Mouse (Mus musculus): ENCODE results near the gene Mmp7.

The Mmp7 gene

DNA sequence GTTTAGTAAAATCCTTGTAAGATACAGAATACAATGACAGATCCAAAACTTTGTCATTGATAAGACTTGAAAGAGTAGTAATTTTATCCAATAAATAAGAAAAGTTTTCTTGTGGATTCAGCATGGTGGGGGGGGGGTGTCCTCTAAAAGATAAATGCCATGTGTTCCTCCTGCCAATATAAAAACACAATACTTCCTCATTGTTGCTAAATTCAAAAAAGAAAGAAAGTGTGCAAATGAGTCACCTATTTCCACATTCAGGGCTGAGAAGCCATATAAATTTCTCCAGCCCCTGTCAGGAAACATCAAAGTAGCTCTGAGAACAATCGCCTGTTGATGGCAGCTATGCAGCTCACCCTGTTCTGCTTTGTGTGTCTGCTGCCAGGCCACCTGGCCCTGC is at the start of gene Mmp7:
Gene Mmp7, plus strand, starts transcription at position 301 of the 400 bp plus-strand sequence.
- POLR2A ChIA-PET = interaction anchor here in 1 of 4 experiments (0.9 kb wide), 1 partner anchor 312 kb away, joined by 3 read pairs; the partner anchor contains the start of gene Yap1
- CTCF ChIA-PET = no interaction called here

DNA sequence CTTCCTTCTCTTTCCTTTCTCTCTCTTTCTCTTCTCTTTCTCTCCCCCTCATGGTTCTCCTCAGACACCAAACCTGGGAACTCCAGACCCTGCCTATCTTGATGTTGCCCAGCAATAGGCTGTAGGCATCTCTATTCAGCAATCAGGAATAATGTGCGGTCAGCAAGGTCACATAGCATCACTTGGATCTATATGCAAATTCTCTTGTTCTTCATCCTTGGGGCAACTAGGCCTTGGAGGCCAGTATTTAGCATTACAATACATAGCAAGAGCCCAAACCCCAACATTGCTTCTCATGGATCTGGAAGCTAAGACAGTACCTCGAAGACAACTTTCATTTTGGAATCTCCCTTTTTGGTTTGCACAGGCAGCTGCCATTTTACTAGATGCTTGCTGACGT is 44.0 kb upstream of the Mmp7 start:
- CTCF ChIA-PET = no interaction called here
- POLR2A ChIA-PET = interaction anchor here in 1 of 4 experiments (0.5 kb wide), 1 partner anchor 1378 kb away, joined by 3 read pairs; no protein-coding TSS in a partner anchor

DNA sequence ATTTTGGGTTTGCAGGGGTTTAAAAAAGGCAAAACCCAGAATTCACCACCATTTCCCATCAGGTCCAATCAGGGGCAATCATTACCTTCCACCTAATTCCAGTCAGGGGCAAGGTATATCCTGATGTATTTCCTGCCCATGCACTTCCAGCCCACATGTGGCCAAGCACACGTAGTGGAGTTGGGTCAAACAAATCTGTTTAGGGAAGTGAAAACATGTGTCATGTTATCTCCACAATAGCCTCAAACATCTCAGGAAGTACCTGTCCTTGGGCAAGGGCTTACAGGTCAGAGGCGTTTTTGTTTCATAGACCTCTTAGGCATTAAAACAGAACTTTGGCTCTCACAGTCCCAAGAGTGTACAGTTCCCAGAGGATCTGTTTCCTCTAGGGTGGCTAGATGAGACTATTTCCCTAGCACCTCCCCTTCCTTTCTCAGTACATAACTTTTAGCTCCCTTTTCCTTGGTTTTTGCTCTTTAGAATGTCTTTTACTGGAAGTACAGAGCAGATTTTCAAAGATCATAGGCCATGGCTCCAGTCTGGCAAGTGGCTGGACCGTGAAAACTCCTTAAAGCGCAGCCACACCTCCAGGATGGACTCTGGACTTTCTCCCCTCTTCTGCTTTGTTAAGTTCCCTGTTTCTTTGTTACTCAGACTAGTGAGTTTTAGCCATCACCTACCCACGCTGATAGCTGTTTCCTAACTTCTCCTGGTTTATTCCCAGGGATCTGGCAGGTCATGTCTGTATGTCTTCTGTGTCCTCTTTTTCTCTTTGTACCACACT is 41.3 kb upstream of the Mmp7 start:
- CTCF ChIA-PET = no interaction called here
- POLR2A ChIA-PET = no interaction called here

DNA sequence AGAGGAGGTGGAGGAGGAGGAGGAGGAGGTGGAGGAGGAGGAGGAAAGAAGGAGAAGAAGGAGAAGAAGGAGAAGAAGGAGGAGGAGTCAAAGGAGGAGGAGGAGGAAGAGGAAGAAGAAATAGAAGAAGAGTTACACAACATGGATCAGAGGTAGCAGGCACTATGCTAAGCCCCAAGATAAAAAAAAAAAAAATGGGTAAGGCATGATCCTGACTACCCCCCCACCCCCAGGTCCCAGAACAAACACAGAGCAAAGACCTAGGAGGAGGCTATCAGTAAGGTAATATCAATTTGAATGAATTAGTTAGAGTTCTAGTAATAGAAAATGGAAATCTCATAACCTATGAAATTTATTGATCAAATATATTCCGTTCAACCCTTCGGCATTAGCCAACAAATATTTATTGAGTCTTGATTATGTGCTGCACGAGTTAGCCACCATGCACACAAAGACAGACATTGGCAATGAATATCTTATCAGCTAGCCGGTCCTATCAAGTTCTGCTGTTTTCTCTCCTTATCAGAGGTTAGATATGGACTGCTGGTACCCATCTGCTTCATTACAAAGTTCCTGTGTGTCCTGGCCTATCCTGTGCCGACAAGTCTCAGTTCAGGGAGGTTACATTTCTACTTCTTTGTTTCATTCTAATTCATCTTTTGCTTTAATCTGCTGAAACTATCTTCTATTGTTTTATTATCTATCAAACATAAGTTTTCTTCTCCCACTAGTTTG is 39.4 kb upstream of the Mmp7 start:
- POLR2A ChIA-PET = no interaction called here
- CTCF ChIA-PET = no interaction called here

DNA sequence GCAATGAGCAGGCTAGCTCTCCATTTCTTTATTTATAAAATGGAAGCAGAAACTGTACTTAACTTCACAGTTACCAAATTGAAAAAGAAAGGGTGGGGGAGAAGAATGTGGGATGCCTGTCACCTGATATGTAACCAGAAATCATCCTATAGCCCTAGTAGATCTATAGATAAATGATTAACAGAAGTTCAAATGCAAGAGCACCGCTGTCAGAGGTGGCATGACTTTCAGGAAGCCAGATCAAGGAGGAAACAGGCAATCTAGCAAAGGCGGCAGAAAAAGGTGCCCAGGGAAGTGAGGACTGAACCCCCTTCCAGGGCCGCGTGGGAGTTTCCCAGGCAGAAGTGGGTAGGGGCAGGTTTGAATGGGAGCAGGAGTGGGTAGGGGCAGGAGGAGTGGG is 33.9 kb upstream of the Mmp7 start:
- CTCF ChIA-PET = no interaction called here
- POLR2A ChIA-PET = no interaction called here

DNA sequence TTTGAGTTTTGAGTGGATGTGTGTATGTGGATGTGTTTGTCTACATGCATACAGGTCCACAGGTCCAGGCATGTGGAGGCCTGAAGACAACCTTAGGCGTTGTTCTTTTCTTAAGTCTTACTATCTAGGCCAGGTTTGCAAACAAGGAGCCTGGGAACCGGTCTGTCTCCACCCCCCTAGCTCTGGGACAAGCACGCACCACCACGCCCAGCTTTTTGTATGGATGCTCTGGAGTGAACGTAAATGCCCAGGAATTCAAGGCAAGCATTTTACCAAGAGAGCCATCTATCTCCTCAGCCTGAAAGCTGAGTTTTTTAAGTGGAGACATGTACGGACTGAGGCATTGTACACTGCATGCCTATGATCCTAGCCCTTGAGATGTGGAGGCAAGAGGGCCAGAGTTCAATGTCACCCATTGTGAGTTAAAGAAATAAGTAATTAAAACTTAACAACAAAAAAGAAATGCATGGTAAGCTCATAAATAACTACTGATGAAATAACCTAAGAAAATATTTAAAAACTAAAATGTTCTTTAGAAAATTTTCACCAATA is 32.3 kb upstream of the Mmp7 start:
- CTCF ChIA-PET = no interaction called here
- POLR2A ChIA-PET = interaction anchor here in 1 of 4 experiments (0.6 kb wide), 1 partner anchor 385 kb away, joined by 4 read pairs; no protein-coding TSS in a partner anchor

DNA sequence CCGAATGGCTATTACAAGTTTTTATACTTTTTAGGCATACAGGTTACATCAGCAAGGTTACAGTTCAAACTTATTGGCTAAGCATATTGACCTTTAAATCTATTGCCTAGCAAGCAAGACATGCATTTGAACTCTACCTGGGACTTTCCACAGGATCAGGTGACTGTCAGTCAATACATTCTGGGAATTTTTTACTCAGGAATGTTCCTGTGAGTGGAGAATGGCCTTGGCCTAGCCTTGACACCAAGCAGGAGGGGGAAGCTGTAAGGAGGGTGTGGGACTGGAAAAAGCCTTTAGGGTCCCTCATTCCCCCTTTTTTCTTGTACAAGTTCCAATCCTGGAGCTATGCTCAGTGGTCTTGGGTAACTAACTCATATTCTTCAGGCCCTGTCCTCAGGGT is 30.5 kb upstream of the Mmp7 start:
- ChIA-PET CTCF (no interaction called here), POLR2A (no interaction called here)

DNA sequence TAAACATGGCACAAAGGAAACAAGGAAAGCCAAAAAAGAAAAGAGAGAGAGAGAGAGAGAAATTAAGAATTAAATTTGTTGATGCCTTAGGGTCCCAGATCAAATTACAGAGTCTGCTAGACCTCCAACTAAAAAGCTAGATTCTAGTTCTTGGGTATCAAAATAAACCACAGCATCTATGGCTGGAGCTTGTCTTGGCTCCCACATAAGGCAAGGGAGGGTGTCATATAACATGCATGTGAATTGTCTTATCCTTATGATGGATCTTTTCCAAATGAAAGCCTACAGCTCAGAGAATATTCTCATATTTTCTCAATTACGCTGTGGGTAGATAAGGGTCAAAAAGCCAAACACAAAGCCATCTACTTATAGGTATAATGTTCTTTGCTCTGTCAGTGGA is 22.2 kb upstream of the Mmp7 start:
- CTCF ChIA-PET = no interaction called here
- POLR2A ChIA-PET = interaction anchor here in 2 of 4 experiments (0.6 to 0.8 kb wide), 2 partner anchors 47 to 1184 kb away, joined by 3 to 6 read pairs; no protein-coding TSS in a partner anchor

DNA sequence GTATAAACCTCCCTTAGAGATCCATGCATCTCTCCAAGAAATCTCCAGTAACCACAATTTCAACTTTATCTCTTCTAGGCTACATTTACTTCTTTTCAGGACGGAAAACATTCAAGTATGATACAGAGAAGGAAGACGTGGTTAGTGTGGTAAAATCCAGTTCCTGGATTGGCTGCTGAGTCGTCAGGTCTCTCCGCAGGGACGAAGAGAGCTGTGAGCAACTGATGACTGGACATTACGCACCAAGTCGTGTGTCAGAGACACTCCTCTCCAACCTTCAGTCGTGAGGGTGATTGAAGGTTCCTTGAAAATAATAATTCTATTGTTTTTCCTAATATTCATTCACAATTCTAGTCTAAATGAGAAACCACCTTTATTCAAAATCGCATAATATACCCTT is 18.9 kb upstream of the Mmp7 start:
- CTCF ChIA-PET = no interaction called here
- POLR2A ChIA-PET = no interaction called here

DNA sequence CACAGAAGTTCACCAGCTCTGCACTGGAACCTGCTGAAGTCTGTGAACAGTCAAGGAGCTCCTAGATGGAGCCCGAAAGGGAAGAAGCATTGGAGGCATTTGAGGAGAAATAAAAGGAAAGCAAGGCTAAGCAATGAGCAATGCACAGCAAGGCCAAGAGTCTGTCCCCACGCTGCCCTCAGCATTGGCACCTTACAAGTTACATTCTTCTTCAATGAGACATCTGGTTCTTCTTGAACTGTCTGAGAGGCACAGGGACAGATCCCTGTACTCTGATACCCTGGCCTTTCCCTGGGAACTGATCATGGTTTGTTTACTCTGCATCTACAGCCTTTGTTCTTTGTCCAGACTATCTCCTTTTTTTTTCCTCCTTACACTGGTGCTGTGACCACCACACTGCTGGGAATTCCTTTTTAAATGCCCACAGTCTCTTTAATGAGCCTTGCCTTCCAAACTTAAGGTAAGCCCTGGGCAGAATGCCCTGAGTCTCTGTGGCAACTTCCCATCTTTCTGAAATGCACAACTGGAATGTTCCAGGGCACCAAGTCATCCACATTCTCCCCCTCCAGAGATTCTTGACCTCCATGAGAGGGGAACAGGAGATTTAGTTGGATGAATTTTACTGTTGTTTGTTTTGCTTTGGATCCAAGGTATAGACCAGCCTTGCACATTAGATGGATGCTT is 13.6 kb upstream of the Mmp7 start:
- ChIA-PET POLR2A (no interaction called here), CTCF (no interaction called here)

DNA sequence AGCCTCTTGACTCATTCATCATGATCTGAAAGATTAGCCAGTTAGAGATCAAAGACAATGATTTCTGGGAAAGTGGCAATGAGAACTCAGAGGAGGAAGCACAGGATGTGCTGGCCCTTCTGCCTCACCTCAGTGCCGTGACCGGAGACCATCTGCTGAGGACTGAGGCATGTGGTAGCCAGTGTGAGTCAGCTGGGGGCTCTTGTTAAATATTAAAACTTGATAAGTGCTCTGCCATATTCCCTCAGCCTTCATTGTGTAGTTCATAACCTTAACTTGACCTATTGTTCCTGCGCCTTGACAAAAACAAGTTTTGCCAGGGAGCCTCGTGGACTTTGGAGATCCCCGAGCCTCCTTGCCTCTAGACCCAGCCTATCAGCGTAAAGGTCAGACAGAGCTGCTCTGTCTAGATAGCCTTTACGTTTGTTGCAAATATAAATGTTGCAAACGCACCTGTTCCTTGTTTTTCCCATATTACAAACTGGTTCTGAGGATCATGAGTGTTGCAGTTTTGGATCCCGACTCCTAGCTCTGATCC is 9.7 kb upstream of the Mmp7 start:
- CTCF ChIA-PET = no interaction called here
- POLR2A ChIA-PET = interaction anchor here in 1 of 4 experiments (0.6 to 0.9 kb wide), 2 partner anchors 17 to 423 kb away, joined by 3 read pairs; no protein-coding TSS in a partner anchor

DNA sequence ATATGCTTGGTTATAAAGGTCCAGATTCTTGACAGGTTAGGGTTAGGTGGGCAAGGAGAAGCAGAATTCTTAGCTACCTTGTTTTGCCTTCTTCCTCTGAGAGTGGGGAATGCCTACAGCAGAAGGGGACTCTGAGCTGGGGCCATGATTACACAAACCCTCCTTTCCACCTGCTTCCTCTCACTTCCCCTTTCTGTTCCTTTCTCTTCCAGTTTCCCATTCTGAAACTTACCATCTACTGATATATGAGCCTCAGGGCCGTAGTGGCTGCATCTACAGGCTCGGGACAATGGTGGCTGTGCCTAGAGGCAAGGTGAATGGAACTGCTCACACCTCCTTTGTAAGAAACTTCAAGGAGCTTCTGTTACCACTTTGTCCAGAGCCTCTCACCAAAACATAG is 5.9 kb upstream of the Mmp7 start:
- CTCF ChIA-PET = no interaction called here

DNA sequence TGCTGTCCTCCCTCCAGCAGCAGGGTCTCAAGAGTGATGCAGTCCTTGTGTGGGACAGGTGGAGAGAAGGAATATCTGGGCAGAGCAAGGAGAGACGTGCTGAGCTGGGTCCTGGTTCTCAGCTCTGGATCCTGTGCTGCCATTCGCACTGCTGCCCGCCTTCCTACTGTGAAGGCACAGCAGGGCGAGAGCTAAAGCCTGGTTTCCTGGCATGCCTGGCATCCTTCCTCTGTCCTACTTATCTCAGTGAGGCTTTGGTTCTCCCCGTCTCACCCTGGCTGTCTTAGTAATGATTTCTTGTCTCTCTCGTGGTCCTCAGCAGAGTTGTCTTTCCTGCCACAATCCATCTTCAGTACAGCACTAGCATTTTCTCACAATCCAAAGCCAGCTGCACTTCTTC is 2.1 kb upstream of the Mmp7 start:
- CTCF ChIA-PET = no interaction called here

More for the DNA sequence above, 5.9 kb upstream of the Mmp7 start:
- POLR2A ChIA-PET = interaction anchor here in 1 of 4 experiments (0.5 kb wide), 1 partner anchor 166 kb away, joined by 3 read pairs; no protein-coding TSS in a partner anchor

DNA sequence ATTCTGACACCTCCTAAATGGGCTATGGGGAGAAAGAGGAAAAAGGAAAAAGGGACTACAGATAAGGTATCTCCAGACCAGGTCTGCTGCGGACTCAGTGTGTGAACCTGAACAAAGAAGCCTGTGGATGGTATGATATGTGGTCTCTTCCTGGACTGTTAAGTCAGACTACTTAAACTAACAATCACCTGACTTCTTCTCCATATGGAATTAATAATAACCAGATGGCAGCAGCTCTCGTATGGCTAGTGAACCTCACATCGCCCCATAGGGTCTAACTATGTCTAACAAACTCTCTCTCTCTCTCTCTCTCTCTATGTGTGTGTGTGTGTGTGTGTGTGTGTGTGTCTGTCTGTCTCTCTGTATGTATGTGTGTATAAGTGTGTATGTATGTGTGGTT is 2.1 kb downstream of the Mmp7 start:
- ChIA-PET POLR2A (no interaction called here), CTCF (no interaction called here)

More for the DNA sequence above, 2.1 kb upstream of the Mmp7 start:
- POLR2A ChIA-PET = no interaction called here

DNA sequence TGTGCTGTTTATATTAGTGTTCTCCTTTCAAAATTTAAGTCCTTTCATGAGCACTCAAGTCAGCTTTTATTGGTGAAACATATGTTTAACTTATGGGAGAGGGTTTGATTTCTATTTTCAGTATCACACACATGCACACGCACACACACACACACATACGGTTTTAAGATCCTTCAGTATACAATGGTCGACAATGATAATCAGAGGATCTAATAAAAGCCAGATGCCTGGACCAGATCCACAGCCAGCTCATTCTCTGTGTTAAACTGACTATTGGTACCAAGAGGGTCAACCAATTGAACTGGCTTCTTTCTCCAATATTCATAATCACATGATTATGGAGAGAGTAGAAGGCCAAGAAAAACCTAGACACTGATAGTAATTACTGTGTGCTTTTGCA is 3.8 kb downstream of the Mmp7 start:
- CTCF ChIA-PET = no interaction called here
- POLR2A ChIA-PET = no interaction called here

DNA sequence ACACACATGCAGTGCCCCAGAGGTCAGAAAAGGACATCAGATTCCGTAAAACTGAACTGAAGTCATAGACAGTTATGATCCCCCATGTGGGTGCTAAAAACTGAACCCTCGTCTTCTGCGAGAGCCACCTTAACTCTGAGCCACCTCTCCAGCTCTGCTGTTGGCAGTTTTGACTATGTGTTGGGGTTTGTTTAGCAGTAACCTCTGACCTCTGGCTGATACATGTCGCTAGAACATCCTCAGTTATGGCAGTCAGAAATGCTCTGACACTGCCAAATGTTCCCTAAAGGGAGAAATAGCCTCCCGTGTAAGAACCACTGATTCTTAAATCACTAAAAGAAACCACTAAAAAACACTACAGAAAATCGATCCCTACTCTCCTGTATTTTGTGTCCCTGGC is 16.8 kb downstream of the Mmp7 start:
- CTCF ChIA-PET = no interaction called here
- POLR2A ChIA-PET = no interaction called here

DNA sequence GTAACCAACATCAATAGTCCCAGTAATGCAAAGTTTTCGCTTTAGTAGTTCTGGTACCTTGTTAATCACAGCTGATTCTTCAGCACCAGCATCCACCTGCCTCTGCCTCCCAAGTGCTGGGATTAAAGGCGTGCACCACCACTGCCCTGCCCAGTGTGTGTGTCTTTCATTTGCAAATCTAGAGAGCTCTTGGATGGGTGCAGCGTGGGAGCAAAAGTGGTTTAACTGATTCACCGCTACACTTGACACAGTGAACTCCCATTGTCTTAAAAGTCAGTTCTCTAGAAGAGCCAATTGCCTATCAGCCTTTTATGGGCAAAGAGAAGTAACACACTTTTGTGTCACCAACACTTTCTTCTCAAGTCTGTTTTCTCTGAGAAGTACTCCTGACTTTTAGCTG is 19.3 kb downstream of the Mmp7 start:
- ChIA-PET CTCF (interaction anchor here in 3 of 4 experiments (0.6 to 1.6 kb wide), 7 partner anchors 11 to 145 kb away, joined by 3 to 8 read pairs (median 3); no protein-coding TSS in a partner anchor), POLR2A (interaction anchor here in 1 of 4 experiments (0.8 to 2.2 kb wide), 2 partner anchors 10 to 24 kb away, joined by 3 to 6 read pairs; no protein-coding TSS in a partner anchor)

DNA sequence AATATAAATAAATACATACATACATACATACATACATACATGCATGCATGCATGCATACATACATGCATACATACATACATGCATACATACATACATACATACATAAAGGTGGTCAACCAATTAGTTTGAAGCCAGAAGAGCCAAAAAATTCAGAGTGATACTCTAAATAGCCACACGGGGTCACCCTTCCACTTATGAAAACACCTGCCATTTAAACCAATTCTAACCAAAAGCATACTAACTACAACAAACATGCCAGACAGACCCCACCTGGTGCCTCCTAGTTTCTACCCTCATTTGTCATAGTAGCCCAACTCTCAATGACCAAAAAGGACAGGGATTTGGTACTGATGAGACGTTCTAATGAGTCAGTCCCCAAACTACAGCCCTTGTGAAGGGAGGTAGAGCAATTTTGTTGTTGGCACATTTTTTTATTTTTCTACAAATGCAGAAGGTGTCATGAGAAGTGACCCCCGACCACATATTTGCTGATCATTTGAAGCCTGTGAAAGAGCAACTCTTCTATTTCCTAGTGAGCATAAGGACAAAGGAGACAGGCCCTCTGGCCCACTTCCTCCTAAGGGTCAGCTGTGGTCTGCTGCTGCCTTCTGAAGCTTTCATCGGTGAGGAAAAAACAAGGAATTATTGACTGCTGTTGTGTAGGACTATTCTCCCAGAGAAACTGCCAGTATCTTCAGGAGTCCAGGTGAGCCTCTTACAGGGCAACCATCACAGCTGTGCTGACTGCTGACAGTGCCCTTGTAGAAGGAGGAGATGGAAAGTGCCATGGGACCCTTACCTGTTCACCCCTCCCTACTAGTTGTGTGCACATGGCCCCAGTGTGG is 22.4 kb downstream of the Mmp7 start:
- CTCF ChIA-PET = interaction anchor here in 2 of 4 experiments (0.6 to 3.1 kb wide), 6 partner anchors 80 to 498 kb away, joined by 3 to 6 read pairs (median 3); no protein-coding TSS in a partner anchor
- POLR2A ChIA-PET = interaction anchor here in 1 of 4 experiments (0.9 kb wide), 1 partner anchor 123 kb away, joined by 3 read pairs; the partner anchor contains the start of gene Birc2

DNA sequence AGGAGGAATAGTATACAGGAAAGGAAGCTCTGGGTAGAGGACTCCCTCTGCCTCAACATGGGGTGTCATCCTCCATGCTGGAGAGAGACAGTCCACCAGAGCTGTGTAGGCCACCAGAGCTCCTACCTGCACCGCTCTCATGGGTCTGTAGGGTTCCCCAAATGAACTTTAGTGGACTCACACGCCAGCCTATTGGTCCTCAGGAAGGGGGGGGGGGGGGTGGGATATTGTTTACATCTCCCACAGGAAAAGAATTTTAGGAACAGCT is 23.0 kb downstream of the Mmp7 start:
- POLR2A ChIA-PET = no interaction called here
- CTCF ChIA-PET = interaction anchor here in 3 of 4 experiments (0.6 to 3.1 kb wide), 7 partner anchors 72 to 498 kb away, joined by 3 to 6 read pairs (median 3); no protein-coding TSS in a partner anchor

Measured in embryonic stem cell, embryonic (primary cell).